Mouse (Mus musculus) embryo, embryonic 10 days (tissue): ENCODE data around the gene Stat5b.
"Not testable (repeated sequence)": the region's sequence is repeated elsewhere in the genome, so short reads cannot be mapped to it uniquely, and the experiment has no call there.

Source experiments
- DNase-seq: peaks from one replicate; pipeline ENCODE4 v3.0.0-alpha.2; 2015; ENCODE audit warnings: low spot score

Stat5b gene

GRCm38 (mm10) chr11:100816342-100816741, 34.2 kb downstream of the Stat5b start:
- no peak for DNase-seq

- DNase-seq, result no peak
These were observed 36.0 kb downstream of the Stat5b start for GRCm38 (mm10) chr11:100814498-100814897.

- no peak for DNase-seq
These were observed 39.4 kb downstream of the Stat5b start for GRCm38 (mm10) chr11:100811132-100811531.

GRCm38 (mm10) chr11:100810516-100810915, 40.0 kb downstream of the Stat5b start:
- DNase-seq, result no peak

- no peak for DNase-seq
These were observed 43.9 kb downstream of the Stat5b start for GRCm38 (mm10) chr11:100806380-100807305.

- DNase-seq, result no peak
These were observed 45.0 kb downstream of the Stat5b start for GRCm38 (mm10) chr11:100805535-100805934.

- no peak for DNase-seq
These were observed 46.1 kb downstream of the Stat5b start for GRCm38 (mm10) chr11:100804409-100804808.

GRCm38 (mm10) chr11:100799426-100799825, 51.1 kb downstream of the Stat5b start:
- no peak for DNase-seq

GRCm38 (mm10) chr11:100796585-100796984, 53.9 kb downstream of the Stat5b start:
- no peak for DNase-seq

- no peak for DNase-seq
These were observed 55.1 kb downstream of the Stat5b start for GRCm38 (mm10) chr11:100795386-100795785.

GRCm38 (mm10) chr11:100791457-100792049, 59.0 kb downstream of the Stat5b start:
- DNase-seq, result no peak

- DNase-seq, result not testable (repeated sequence)
These were observed 59.9 kb downstream of the Stat5b start for GRCm38 (mm10) chr11:100790644-100791043.

- DNase-seq, result no peak
These were observed 60.8 kb downstream of the Stat5b start for GRCm38 (mm10) chr11:100789702-100790101.

GRCm38 (mm10) chr11:100785774-100786173, 64.8 kb downstream of the Stat5b start:
- DNase-seq, result no peak

- DNase-seq, result no peak
These were observed 66.2 kb downstream of the Stat5b start for GRCm38 (mm10) chr11:100784286-100784685.

GRCm38 (mm10) chr11:100782568-100782967, 68.0 kb downstream of the Stat5b start:
- DNase-seq, result no peak

GRCm38 (mm10) chr11:100781763-100782475, 68.6 kb downstream of the Stat5b start:
- no peak for DNase-seq

GRCm38 (mm10) chr11:100780247-100780646, 70.3 kb downstream of the Stat5b start:
- no peak for DNase-seq

- DNase-seq, result no peak
These were observed 72.5 kb downstream of the Stat5b start for GRCm38 (mm10) chr11:100778069-100778468.

- DNase-seq, result no peak
These were observed 74.6 kb downstream of the Stat5b start for GRCm38 (mm10) chr11:100775921-100776320.

GRCm38 (mm10) chr11:100774261-100774660, 76.3 kb downstream of the Stat5b start:
- no peak for DNase-seq

GRCm38 (mm10) chr11:100770646-100771408, 79.7 kb downstream of the Stat5b start, which contains the start of gene Ghdc:
Ghdc (minus strand) TSS chr11:100770957.
- DNase-seq, result peak; percentile 49
